Mouse (Mus musculus) spleen, adult 12 weeks (tissue): ENCODE results near the gene Olfr354.

Source experiments
- DNase-seq: peaks from one replicate; pipeline ENCODE4 v3.0.0; 2022; ENCODE audit warnings: low spot score

Gene Olfr354

DNA sequence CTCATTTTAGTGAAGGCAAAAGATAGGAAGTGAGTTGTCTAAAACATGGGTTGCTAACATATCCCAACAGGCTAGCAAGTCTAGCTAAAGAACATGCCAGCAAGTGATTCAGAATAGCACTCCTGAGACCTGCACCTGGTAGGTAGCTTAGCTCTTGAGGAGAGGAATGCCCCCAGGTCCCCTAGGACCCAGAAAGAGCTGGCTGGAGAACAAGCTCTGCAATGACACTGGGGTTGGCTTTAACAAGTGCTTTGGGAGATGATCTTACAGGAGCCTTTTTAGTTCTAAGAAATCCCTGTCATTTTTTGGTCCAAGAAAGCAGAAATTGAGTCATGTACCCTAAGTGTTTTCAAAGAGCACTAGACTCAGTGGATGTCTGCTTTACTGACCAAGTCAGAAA lies at the start of gene Olfr354:
TSS of gene Olfr354 (plus strand) at position 301 of the 400 bp plus-strand sequence.
- DNase-seq: no peak

DNA sequence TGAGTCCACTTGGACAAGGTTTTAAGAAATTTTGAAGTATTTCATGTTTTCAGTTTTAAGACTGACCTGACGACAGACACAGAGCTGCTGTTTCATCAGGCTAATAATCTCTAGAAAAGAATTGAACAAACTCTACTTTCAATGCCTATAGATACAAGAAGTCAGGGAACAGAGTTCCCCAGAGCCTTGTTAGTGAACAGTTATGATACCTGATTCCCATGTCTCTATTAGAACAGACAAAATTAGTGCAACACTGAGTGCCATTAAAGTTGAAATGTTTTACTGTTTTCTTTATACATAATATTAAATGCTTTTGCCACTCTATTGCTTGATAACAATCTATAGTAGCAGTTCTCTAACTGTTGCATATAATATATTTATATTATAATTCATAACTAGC lies 42.9 kb upstream of the Olfr354 start, which contains the start of gene Olfr351:
TSS of gene Olfr351 (minus strand) at position 101 of the 400 bp plus-strand sequence.
- DNase-seq: no peak

DNA sequence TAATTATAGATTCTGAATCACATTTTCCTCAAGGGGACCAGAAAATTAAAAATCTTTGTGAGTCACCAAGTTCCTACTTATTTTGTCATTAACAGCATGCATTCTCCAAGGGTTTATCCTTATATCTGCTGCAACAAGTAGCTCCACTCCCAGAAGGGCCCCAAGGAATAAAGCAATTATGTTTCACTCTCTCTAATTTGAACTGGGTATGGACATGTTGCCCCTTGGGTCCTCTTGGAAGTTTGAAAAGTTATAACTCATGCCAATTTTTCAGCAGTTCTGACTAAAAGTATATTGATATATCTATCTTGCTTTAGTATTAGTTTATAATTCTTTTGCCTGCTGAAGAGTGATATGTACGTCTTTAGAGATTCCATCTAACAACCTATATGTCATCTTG lies 37.3 kb upstream of the Olfr354 start, which contains the start of gene Olfr352:
TSS of gene Olfr352 (plus strand) at position 301 of the 400 bp plus-strand sequence.
- no peak for DNase-seq

DNA sequence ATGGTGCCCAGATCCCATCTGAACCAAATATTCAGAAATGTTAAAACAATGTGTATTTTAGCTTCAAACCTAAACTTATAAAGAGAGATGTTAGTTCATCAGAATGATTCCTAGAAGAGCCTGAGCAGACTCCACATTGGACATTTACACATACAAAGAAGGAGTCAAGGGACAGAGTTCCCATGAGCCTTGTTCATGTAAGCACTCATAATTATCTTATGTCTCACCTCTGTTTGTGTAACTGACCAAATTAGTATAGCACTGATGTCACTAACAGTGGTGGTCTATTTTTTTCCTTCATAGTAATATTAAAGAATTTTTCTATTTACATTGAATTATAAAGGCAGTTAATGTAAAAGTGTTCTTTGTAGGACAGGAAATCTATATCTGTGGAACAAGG lies 12.6 kb upstream of the Olfr354 start, which contains the start of gene Olfr353:
TSS of gene Olfr353 (minus strand) at position 101 of the 400 bp plus-strand sequence.
- DNase-seq: no peak

DNA sequence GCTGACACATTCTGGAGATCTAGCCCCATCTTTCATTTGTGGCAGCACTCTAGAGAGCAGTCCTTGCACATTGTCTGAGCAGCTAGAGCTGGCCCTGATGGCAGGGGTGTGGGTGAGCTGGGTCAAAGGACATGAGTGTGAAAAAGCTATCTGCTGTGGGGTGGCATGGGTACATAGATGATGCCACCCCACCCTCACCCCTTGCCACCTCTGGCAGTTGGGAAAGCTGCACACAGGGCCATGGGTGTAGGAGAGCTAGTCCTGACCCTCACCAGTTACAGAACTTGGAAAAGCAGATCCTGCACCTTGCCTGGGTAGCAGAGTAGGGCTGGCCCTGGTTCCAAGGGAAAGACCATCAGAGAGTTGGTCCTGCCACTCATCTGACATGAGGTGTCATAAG lies 8.4 kb upstream of the Olfr354 start:
- DNase-seq: no peak

DNA sequence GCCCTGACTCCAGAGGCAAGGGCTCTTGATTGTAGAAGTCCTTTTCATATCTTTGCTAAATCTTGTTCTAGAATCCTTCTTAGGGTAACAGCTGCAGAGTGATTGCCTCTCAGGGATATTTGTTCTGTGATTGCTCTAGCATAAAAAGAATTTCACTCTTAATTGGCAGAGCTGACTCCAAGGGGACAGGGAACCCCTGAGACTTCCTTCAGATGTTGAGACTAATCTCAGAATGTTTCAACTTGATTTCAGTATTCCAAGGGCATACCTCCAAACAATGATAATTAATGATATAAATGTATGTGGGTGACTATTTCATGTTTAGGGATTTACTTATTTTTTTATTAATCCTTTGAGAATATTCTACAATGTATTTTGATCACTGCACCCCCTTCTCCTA lies 23.3 kb downstream of the Olfr354 start, which contains the start of gene Olfr355:
TSS of gene Olfr355 (minus strand) at position 101 of the 400 bp plus-strand sequence.
- no peak for DNase-seq

DNA sequence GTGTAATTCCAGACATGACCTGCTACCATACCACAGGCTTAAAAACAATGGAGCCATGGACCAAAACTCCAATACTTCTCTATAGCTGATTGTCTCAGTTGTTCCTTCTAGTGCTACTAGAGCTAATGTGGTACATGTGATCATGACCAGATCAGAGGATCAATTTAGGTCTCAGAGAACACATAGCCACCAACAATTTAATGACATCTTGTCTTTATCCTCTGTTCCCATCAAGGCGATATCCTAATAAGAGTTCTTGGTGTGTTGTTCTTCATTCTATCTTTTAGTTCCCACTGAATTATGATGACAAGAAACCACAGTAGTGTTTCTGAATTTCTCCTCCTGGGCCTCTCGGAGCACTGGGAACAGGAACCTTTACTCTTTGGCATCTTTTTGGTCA lies 31.3 kb downstream of the Olfr354 start, which contains the start of gene Olfr356:
TSS of gene Olfr356 (plus strand) at position 301 of the 400 bp plus-strand sequence.
- DNase-seq: no peak
